Mouse (Mus musculus): ENCODE measurements around the gene Coa4. TPM values are rescaled to one million over a fixed set of nuclear protein-coding genes. Genes with fewer than 3 reads are reported as not detected.
"Not testable (repeated sequence)": the region's sequence is repeated elsewhere in the genome, so short reads cannot be mapped to it uniquely, and the experiment has no call there.

Coa4 gene
- polyA plus RNA-seq, 1 experiment, result 23.7 TPM

- DNase-seq (ENCODE audit: low spot score), result no peak
Measured at GRCm38 (mm10) chr7:100561861-100562587, 25.2 kb downstream of the Coa4 start.

GRCm38 (mm10) chr7:100567238-100567637, 30.4 kb downstream of the Coa4 start:
- not testable (repeated sequence) for DNase-seq (ENCODE audit: low spot score)

- DNase-seq (ENCODE audit: low spot score), result no peak
Measured at GRCm38 (mm10) chr7:100569907-100570306, 33.0 kb downstream of the Coa4 start.

- no peak for DNase-seq (ENCODE audit: low spot score)
Measured at GRCm38 (mm10) chr7:100570930-100571715, 34.3 kb downstream of the Coa4 start.

GRCm38 (mm10) chr7:100572061-100572460, 35.2 kb downstream of the Coa4 start:
- DNase-seq (ENCODE audit: low spot score), result no peak

GRCm38 (mm10) chr7:100572704-100573103, 35.8 kb downstream of the Coa4 start:
- DNase-seq (ENCODE audit: low spot score), result no peak

- no peak for DNase-seq (ENCODE audit: low spot score)
Measured at GRCm38 (mm10) chr7:100578794-100579193, 41.9 kb downstream of the Coa4 start.

GRCm38 (mm10) chr7:100582235-100582634, 45.4 kb downstream of the Coa4 start:
- DNase-seq (ENCODE audit: low spot score), result no peak

GRCm38 (mm10) chr7:100582727-100583236, 45.9 kb downstream of the Coa4 start:
- DNase-seq (ENCODE audit: low spot score), result peak; percentile 77

- DNase-seq (ENCODE audit: low spot score), result no peak
Measured at GRCm38 (mm10) chr7:100589816-100590215, 52.9 kb downstream of the Coa4 start.

Other genes with a start within 250 kb of the Coa4 start
- 14.7 and 17.2 TPM in 2 replicates for gene C2cd3, start 164.8 kb upstream of the Coa4 start, polyA plus RNA-seq (2012; rRNA removed)
- gene Ppme1, start 164.8 kb upstream of the Coa4 start, polyA plus RNA-seq (2012; rRNA removed), result 54.4 and 63.6 TPM in 2 replicates
- 0.49 and 1.3 TPM in 2 replicates for gene Ucp3, start 64.1 kb upstream of the Coa4 start, polyA plus RNA-seq (2012; rRNA removed)
- 209 and 247 TPM in 2 replicates for gene Ucp2, start 43.7 kb upstream of the Coa4 start, polyA plus RNA-seq (2012; rRNA removed)
- 1.1 and 1.7 TPM in 2 replicates for gene Dnajb13, start 22.1 kb upstream of the Coa4 start, polyA plus RNA-seq (2012; rRNA removed)
- 72.7 and 84.8 TPM in 2 replicates for gene Rab6a, start 70.3 kb downstream of the Coa4 start, polyA plus RNA-seq (2012; rRNA removed)
- 54.3 TPM in 2 replicates for gene Mrpl48, start 71.2 kb downstream of the Coa4 start, polyA plus RNA-seq (2012; rRNA removed)
- gene Plekhb1, start 125.3 kb downstream of the Coa4 start, polyA plus RNA-seq (2012; rRNA removed), result 28.5 and 28.8 TPM in 2 replicates
- 31.8 and 38.7 TPM in 2 replicates for gene Fam168a, start 169.6 kb downstream of the Coa4 start, polyA plus RNA-seq (2012; rRNA removed)